Mouse (Mus musculus) midbrain, embryonic 12.5 days (tissue): ENCODE measurements around the gene Alg10b. TPM values are rescaled to one million over a fixed set of nuclear protein-coding genes. Genes with fewer than 3 reads are reported as not detected.

Source experiments
- microRNA-seq: library from miRNA; unstranded; fragments of <30 nt; microRNA quantifications from one replicate; pipeline ENCODE4, GENCODE M21; 2017
- polyA plus RNA-seq: library from polyadenylated mRNA; unstranded; fragments of >200 nt; fragmentation: Nextera tagmentation; extraction: Ambion mirVana; gene quantifications from 2 replicates; pipeline ENCODE4 v1.2.1, GENCODE M21; 2016

Gene Alg10b
- polyA plus RNA-seq, 1 experiment from 2014 or later: 51.8 TPM

Small RNA genes lying within 50 kb of the gene (microRNA-seq; reads per million reads assigned to microRNA genes)
- gene Mir7648: 2.1 reads per million
